Mouse (Mus musculus) ES-Bruce4 (cell line): ENCODE measurements around the gene Spopl.

Source experiments
- CTCF ChIP-seq: IDR thresholded peaks from one replicate; pipeline ENCODE4 v1.8.1; 2011; ENCODE audit warnings: low read depth, low read length
- EP300 ChIP-seq: IDR thresholded peaks from 2 replicates; pipeline ENCODE4 v1.6.1; 2011; ENCODE audit warnings: low read depth, low read length; ENCODE audit not compliant: insufficient read depth

- TF ChIP-seq CTCF, result no peak
- no peak for TF ChIP-seq EP300
Observed at GRCm38 (mm10) chr2:23571302-23572156, at the start of gene Spopl.
